Mouse (Mus musculus): ENCODE measurements around the gene Galnt6. TPM values are rescaled to one million over a fixed set of nuclear protein-coding genes. Genes with fewer than 3 reads are reported as not detected.

Gene Galnt6
- polyA plus RNA-seq, 1 experiment from 2014 or later: 0.16 TPM

GRCm38 (mm10) chr15:100747121-100747963, 18.2 kb upstream of the Galnt6 start:
- H3K4me1 ChIP-seq (ENCODE audit: control insufficient read depth, insufficient read depth, low read length): 0 out of 2 replicates have a peak, but pooled peaks cover 6% of the 10 kb centered on the region
- no peaks in the 10 kb centered on the region for H3K36me3 ChIP-seq (ENCODE audit: control insufficient read depth, insufficient read depth, low read length)
- no peaks in the 10 kb centered on the region for H3K27me3 ChIP-seq (ENCODE audit: control insufficient read depth, insufficient read depth, low read length)
- peak; percentile 52; the same call in 1 of the 2 replicates for ATAC-seq (ENCODE audit: low FRiP score, low TSS enrichment)
- WGBS: 4% methylated on average over 26 of the region's 27 CpGs
- no peak overlapping the region for H3K27ac ChIP-seq (ENCODE audit: low read depth, low read length)
- H3K9me3 ChIP-seq (ENCODE audit: control insufficient read depth, low read length): no peaks in the 10 kb centered on the region
- no peak overlapping the region for H3K9ac ChIP-seq (ENCODE audit: low read depth, low read length)
- H3K4me2 ChIP-seq (replicated peaks; ENCODE audit: low read depth, low read length): peak overlapping the region; percentile 55
- peak overlapping the region; percentile 30 for H3K4me3 ChIP-seq (ENCODE audit: low read length)

- H3K27ac ChIP-seq (ENCODE audit: low read depth, low read length): no peak overlapping the region
- no peaks in the 10 kb centered on the region for H3K27me3 ChIP-seq (ENCODE audit: control insufficient read depth, insufficient read depth, low read length)
- H3K9me3 ChIP-seq (ENCODE audit: control insufficient read depth, low read length): no peaks in the 10 kb centered on the region
- no peak overlapping the region for H3K9ac ChIP-seq (ENCODE audit: low read depth, low read length)
- peak; percentile 79 for ATAC-seq (ENCODE audit: low FRiP score, low TSS enrichment)
- H3K4me3 ChIP-seq (ENCODE audit: low read length): peak overlapping the region; percentile 30
- peak overlapping the region; percentile 55 for H3K4me2 ChIP-seq (replicated peaks; ENCODE audit: low read depth, low read length)
- 0 out of 2 replicates have a peak, but pooled peaks cover 6% of the 10 kb centered on the region for H3K4me1 ChIP-seq (ENCODE audit: control insufficient read depth, insufficient read depth, low read length)
- WGBS: 28% methylated on average over 6 of the region's 6 CpGs
- no peaks in the 10 kb centered on the region for H3K36me3 ChIP-seq (ENCODE audit: control insufficient read depth, insufficient read depth, low read length)
Measured at GRCm38 (mm10) chr15:100746478-100747120, 17.4 kb upstream of the Galnt6 start.

- no peak overlapping the region for H3K4me2 ChIP-seq (replicated peaks; ENCODE audit: low read depth, low read length)
- no peaks in the 10 kb centered on the region for H3K36me3 ChIP-seq (ENCODE audit: control insufficient read depth, insufficient read depth, low read length)
- no peaks in the 10 kb centered on the region for H3K9me3 ChIP-seq (ENCODE audit: control insufficient read depth, low read length)
- H3K9ac ChIP-seq (ENCODE audit: low read depth, low read length): no peak overlapping the region
- no peak for ATAC-seq (ENCODE audit: low FRiP score, low TSS enrichment)
- H3K27me3 ChIP-seq (ENCODE audit: control insufficient read depth, insufficient read depth, low read length): no peaks in the 10 kb centered on the region
- no peak overlapping the region for H3K4me3 ChIP-seq (ENCODE audit: low read length)
- no peak overlapping the region for H3K27ac ChIP-seq (ENCODE audit: low read depth, low read length)
- WGBS: 95% methylated on average over 6 of the region's 6 CpGs
- 0 out of 2 replicates have a peak, but pooled peaks cover 6% of the 10 kb centered on the region for H3K4me1 ChIP-seq (ENCODE audit: control insufficient read depth, insufficient read depth, low read length)
Measured at GRCm38 (mm10) chr15:100743238-100743637, 14.1 kb upstream of the Galnt6 start.

GRCm38 (mm10) chr15:100739442-100739841, 10.3 kb upstream of the Galnt6 start:
- H3K4me3 ChIP-seq (ENCODE audit: low read length): no peak overlapping the region
- WGBS: 83% methylated on average over 6 of the region's 6 CpGs
- H3K4me1 ChIP-seq (ENCODE audit: control insufficient read depth, insufficient read depth, low read length): no peaks in the 10 kb centered on the region
- no peaks in the 10 kb centered on the region for H3K36me3 ChIP-seq (ENCODE audit: control insufficient read depth, insufficient read depth, low read length)
- no peak for ATAC-seq (ENCODE audit: low FRiP score, low TSS enrichment)
- H3K27ac ChIP-seq (ENCODE audit: low read depth, low read length): no peak overlapping the region
- no peak overlapping the region for H3K4me2 ChIP-seq (replicated peaks; ENCODE audit: low read depth, low read length)
- H3K27me3 ChIP-seq (ENCODE audit: control insufficient read depth, insufficient read depth, low read length): no peaks in the 10 kb centered on the region
- H3K9ac ChIP-seq (ENCODE audit: low read depth, low read length): no peak overlapping the region
- no peaks in the 10 kb centered on the region for H3K9me3 ChIP-seq (ENCODE audit: control insufficient read depth, low read length)

GRCm38 (mm10) chr15:100738351-100738781, 9.2 kb upstream of the Galnt6 start:
- H3K4me2 ChIP-seq (replicated peaks; ENCODE audit: low read depth, low read length): no peak overlapping the region
- no peaks in the 10 kb centered on the region for H3K9me3 ChIP-seq (ENCODE audit: control insufficient read depth, low read length)
- H3K27ac ChIP-seq (ENCODE audit: low read depth, low read length): no peak overlapping the region
- 83% methylated on average over 7 of the region's 7 CpGs for WGBS
- ATAC-seq (ENCODE audit: low FRiP score, low TSS enrichment): no peak
- no peak overlapping the region for H3K4me3 ChIP-seq (ENCODE audit: low read length)
- H3K27me3 ChIP-seq (ENCODE audit: control insufficient read depth, insufficient read depth, low read length): no peaks in the 10 kb centered on the region
- H3K4me1 ChIP-seq (ENCODE audit: control insufficient read depth, insufficient read depth, low read length): no peaks in the 10 kb centered on the region
- no peak overlapping the region for H3K9ac ChIP-seq (ENCODE audit: low read depth, low read length)
- no peaks in the 10 kb centered on the region for H3K36me3 ChIP-seq (ENCODE audit: control insufficient read depth, insufficient read depth, low read length)

- 91% methylated on average over 3 of the region's 3 CpGs for WGBS
- ATAC-seq (ENCODE audit: low FRiP score, low TSS enrichment): no peak
- Histone ChIP-seq H3K4me3 (ENCODE audit: low read length) (no peak overlapping the region), H3K4me2 (replicated peaks; ENCODE audit: low read depth, low read length) (no peak overlapping the region), H3K27me3 (ENCODE audit: control insufficient read depth, insufficient read depth, low read length) (no peaks in the 10 kb centered on the region), H3K9ac (ENCODE audit: low read depth, low read length) (no peak overlapping the region), H3K36me3 (ENCODE audit: control insufficient read depth, insufficient read depth, low read length) (no peaks in the 10 kb centered on the region), H3K9me3 (ENCODE audit: control insufficient read depth, low read length) (no peaks in the 10 kb centered on the region), H3K4me1 (ENCODE audit: control insufficient read depth, insufficient read depth, low read length) (0 out of 2 replicates have a peak, but pooled peaks cover 1% of the 10 kb centered on the region), H3K27ac (ENCODE audit: low read depth, low read length) (no peak overlapping the region)
Measured at GRCm38 (mm10) chr15:100737667-100738066, 8.5 kb upstream of the Galnt6 start.

GRCm38 (mm10) chr15:100735953-100736300, 6.8 kb upstream of the Galnt6 start:
- 83% methylated on average over 9 of the region's 9 CpGs for WGBS
- no peak overlapping the region for H3K9ac ChIP-seq (ENCODE audit: low read depth, low read length)
- peaks cover 9% of the 10 kb centered on the region for H3K27me3 ChIP-seq (ENCODE audit: control insufficient read depth, insufficient read depth, low read length)
- H3K36me3 ChIP-seq (ENCODE audit: control insufficient read depth, insufficient read depth, low read length): no peaks in the 10 kb centered on the region
- H3K4me1 ChIP-seq (ENCODE audit: control insufficient read depth, insufficient read depth, low read length): 0 out of 2 replicates have a peak, but pooled peaks cover 4% of the 10 kb centered on the region
- no peak overlapping the region for H3K27ac ChIP-seq (ENCODE audit: low read depth, low read length)
- no peak overlapping the region for H3K4me2 ChIP-seq (replicated peaks; ENCODE audit: low read depth, low read length)
- no peak for ATAC-seq (ENCODE audit: low FRiP score, low TSS enrichment)
- H3K4me3 ChIP-seq (ENCODE audit: low read length): no peak overlapping the region
- no peaks in the 10 kb centered on the region for H3K9me3 ChIP-seq (ENCODE audit: control insufficient read depth, low read length)

GRCm38 (mm10) chr15:100735095-100735952, 6.1 kb upstream of the Galnt6 start:
- no peak overlapping the region for H3K4me2 ChIP-seq (replicated peaks; ENCODE audit: low read depth, low read length)
- no peak overlapping the region for H3K9ac ChIP-seq (ENCODE audit: low read depth, low read length)
- no peak for ATAC-seq (ENCODE audit: low FRiP score, low TSS enrichment)
- 94% methylated on average over 14 of the region's 15 CpGs for WGBS
- H3K27me3 ChIP-seq (ENCODE audit: control insufficient read depth, insufficient read depth, low read length): peaks cover 14% of the 10 kb centered on the region
- H3K9me3 ChIP-seq (ENCODE audit: control insufficient read depth, low read length): no peaks in the 10 kb centered on the region
- no peak overlapping the region for H3K27ac ChIP-seq (ENCODE audit: low read depth, low read length)
- H3K4me1 ChIP-seq (ENCODE audit: control insufficient read depth, insufficient read depth, low read length): 0 out of 2 replicates have a peak, but pooled peaks cover 4% of the 10 kb centered on the region
- H3K36me3 ChIP-seq (ENCODE audit: control insufficient read depth, insufficient read depth, low read length): no peaks in the 10 kb centered on the region
- no peak overlapping the region for H3K4me3 ChIP-seq (ENCODE audit: low read length)
